Mouse (Mus musculus) layer of hippocampus, adult 18-20 months (tissue): ENCODE results near the gene Gm11213. TPM values are rescaled to one million over a fixed set of nuclear protein-coding genes. Genes with fewer than 3 reads are reported as not detected.

ENCODE experiments used
- DNase-seq, 2 experiments: peaks; one replicate each; pipeline ENCODE4 v3.0.0; 2022; ENCODE audit warnings: low spot score in 2 of 2
- long read RNA-seq: library from polyadenylated mRNA; stranded (forward); transcript quantifications from one replicate; pipeline ENCODE4 v2.0.0, GENCODE M21; 2021
- total RNA-seq, 2 experiments: library from RNA; stranded (reverse); gene quantifications; 2 replicates each; pipeline ENCODE4 v1.2.3; 2021

The Gm11213 gene
- total RNA-seq, result not detected
- long read RNA-seq, result 0 reads

DNA sequence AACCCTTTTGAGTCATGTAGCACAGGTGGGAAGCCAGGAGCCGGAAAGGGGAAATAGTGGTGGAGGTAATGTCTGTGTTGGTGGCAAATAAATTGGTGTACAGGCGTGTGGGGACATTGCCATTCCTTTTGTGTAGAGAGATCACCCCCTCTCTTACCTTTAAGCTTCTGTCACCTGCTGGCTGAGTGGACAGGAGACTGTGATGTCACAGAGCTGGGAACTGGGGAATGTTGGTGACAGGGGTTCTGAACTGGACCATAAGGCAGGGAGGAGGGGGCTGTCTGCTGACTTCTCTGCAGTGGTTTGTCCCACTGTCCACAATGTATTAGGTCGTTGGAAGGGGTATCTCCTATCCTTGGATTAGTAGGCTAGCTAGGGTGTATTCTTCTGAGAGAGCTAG, at the start of gene Gm11213:
Gm11213 (minus strand) TSS at position 317 of the 400 bp plus-strand sequence.
- no peak for DNase-seq

DNA sequence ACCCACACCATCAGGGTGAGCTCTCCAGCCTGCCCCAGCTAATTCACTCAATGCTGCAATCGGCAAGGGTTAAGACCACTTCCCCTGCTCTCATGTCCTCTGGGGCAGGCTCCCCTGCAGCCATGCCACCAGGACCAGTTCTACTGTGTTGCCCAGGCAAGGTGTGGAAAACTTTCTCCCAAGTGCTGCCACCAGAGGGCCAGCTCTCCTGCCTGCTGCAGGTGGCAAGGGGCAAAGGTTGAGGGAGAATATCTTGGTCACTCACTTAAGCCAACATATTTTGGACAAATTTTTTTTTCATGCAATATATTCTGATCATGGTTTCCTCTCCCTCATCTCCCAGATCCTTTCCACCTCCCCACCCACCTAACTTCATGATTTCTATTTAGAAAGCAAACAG, 49.3 kb upstream of the Gm11213 start:
- no peak for DNase-seq

DNA sequence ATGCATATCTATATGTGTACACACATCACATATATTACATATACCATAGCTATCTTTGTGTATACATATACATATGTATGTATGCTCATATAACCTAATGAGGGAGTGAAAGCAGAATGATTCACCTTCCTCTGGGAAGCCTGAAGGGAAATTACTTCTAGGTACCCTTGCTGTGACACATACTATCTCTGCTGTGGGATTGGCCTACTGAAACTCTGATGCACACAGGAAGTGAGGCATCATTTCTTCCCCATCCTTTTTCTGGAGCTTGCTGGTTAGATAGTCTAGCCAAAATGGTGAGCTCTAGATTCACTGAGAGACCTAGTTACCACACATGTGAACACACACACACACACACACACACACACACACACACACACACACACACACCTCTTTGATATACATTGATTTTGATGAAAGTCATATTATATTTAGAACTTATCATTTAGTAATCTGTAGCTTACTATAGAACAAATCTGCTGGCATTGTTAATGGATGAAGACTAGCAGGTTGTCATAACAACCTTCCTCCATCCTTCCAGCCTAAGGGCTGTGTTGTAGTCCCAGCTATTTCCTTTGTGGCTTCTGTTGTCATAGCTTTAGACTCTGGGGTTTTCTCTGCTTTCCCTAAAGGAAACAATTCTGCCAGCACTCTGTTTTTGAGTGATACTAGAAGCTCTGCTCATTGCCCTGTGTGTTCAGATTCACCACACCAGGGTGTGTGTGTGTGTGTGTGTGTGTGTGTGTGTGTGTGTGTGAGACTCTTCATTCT, 39.1 kb upstream of the Gm11213 start:
- DNase-seq, result no peak

DNA sequence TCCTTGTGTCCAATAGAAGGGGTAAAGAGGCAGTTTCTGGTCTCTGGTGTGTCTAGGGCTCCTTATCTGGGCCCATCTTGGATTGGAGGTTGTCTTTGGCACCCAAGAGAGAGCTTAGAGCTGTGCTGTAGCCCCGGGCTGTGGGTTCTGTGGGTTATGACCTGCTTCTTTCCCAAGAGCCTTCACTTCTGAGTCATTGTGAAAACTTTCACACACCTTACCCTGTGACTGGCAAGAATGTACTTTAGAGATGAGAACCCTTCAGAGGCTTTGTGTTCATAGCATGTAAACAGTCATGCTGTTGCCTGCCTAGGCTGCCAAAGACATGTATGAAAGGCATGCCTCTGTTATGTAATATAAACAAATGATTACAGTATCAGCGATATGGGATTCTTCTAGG, 34.8 kb upstream of the Gm11213 start:
- DNase-seq, result no peak

DNA sequence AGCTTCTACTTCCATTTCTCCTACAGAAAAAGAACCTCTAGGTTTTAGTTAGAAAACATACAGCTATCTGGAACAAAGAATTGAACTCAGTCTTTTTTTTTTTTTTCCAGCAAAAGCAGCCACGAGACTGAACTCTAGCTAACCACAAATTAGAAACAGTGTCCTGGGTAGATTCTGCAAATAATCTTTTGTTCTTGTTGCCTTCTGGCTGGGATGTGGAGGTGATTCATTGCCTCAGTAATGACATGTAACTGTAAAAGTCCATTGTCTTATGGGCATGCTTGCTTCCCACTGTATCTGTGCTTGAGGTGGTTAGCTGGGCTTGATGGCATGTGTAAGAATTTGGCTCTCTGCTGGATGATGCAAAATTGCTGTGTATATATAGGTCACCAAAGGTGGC, 33.5 kb upstream of the Gm11213 start:
- DNase-seq, result no peak

DNA sequence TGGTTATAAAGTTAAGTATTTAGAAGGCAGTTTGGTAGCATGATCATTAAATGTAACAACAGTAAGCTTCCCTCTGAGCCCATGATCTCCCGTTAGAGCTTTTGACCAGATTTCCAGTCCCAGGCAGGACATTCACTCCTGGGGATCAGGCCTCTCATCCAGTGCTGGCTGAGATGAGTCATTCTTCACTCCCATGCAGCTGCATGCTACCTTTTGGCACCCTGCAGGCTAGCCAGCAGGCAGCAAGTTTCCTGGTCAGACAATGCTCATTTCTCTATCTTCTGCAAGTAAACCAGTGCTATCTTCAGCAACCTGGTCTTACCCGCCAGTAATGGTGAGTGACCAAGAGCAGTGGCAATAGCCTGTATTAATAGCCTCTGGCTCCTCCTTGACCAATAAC, 28.1 kb upstream of the Gm11213 start:
- DNase-seq, result no peak

DNA sequence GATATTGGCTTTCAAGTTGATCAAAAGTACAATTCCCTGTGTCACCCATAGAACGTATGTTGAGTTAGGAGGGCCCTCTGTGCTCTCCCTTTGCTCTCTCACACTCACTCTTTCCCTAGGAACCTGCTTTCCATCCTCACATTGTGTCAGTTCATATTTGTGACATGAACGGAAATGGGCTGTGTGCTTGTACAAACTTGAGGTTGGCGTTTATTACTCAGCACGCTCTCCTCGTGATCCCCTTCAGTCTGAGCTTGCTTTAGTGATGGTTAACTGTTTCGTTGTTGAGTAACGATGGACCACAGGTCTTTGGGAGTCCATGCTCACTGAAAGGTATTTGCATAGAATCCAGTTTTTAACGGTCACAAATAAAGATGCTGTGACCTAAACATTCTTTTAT, 22.1 kb upstream of the Gm11213 start:
- no peak for DNase-seq

DNA sequence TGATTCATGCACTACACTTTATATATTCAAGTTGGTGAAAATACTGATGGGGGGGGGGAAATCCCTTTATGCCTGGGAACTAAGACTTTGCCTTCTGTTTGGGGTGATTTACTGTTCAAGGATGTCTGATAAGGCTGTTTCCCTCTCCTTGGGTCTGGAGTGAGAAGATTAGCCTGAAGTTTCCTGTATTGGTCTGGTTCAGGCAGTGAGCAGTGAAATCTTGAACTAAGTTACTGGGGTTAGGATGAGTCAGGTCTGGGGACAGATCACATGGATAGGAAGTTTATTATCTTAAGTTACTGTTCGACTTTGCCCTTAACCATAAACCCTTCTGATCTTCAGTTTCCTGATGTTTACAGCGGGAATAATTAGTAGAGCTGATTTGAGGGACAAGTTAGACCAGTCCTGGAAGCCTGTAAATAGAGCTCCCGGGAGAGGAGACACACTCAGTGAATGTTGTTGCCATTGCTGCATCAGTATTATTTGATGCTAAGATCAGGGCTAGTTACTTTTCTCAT, 20.6 kb upstream of the Gm11213 start:
- DNase-seq, result no peak

DNA sequence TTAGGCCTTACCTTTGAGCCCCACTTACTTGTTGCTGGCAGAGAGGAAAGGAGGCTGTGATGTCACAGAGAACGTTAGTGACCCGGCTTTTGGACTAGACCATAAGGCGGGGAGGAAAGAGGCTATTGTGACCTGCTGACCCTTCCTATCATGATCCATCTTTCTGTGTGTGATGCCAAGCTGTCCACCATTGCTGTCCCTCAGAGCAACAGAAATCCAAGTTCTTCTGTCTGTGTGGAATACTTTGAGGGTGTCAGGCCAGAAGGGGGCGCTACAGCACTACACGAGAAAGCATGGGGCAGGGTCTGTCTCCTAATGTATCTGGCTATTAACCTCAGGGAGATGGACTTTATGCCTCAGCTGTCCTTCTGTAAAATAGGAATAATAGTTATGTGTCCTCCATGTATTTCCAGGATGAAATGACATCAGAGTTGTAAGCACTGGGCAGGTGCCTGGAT, 17.3 kb upstream of the Gm11213 start, which contains the start of gene Tex48:
Tex48 (minus strand) TSS at position 51 of the 458 bp plus-strand sequence.
- DNase-seq, result no peak

DNA sequence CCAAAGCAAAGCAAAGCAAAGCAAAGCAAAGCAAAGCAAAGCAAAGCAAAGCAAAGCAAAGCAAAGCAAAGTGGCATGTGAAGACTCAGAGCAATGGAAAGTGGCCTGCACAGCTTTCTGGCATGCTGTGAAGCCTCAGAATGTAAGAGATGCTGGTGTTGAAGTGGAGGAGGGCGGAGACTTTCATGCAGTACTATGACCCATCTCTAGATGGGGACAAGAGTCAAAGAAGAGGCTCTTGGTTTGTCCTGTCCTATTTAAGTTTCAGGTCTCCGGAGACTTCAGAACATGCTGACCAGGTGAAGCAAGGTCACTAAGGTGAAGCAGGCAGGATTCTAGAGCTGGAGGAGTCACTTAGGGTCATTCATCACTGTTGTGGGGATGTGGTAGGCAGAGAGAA, 16.8 kb upstream of the Gm11213 start:
- no peak for DNase-seq

DNA sequence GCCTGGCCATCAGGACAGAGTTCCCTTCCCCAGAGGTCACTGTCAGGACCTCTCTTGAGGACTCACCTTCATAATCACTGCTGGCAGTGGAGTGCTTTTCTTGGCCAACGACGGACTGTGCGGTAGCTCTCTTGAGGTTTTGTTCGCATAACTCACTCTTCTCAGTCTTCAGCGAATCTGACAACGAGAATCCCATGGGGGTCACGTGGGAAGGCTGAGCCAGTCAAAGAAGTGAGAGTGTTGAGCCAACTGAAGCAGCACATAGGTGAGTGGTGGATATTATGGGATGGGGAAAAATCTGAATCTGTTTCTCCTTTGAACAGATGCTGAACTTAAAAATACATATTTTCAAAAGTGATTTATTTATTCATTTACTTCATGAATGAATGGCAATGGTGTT, 3.3 kb upstream of the Gm11213 start:
- no peak for DNase-seq

DNA sequence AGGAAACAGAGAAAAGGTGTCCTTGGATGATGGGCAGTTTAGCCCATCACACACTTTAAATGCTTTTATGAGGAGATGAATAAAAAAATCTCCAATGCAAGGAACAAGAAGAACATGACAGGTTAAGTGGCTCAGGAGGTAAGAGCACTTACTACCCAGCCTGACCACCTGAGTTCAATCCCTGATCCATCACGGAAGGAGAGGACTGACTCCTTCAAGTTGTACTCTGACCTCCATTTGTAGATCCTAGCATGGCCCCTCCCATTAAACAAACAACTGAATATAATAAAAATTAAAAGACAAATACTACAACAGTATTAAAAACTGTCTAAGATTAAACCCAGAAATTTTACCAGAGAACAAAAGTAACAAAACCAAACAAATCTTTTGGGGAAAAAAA, 907 bp upstream of the Gm11213 start:
- no peak for DNase-seq

DNA sequence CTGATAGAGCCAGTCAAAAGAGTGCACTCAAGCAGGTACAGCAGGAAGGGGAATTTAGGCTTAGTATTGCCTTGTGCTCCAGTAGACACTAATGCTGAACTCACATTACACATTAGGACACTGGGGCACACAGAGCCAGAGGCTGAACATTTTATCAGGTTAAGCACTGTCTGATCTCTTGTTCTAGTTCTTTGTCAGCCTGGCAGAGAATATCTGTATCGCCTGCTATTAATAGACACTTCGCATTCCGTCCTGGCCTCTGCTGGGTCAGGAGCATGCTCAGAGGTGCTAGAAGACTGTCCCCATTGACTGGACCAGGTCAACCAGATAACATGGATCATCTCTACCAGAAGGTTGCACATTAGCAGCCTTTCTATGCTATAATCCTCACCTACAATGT, 484 bp upstream of the Gm11213 start:
- no peak for DNase-seq

DNA sequence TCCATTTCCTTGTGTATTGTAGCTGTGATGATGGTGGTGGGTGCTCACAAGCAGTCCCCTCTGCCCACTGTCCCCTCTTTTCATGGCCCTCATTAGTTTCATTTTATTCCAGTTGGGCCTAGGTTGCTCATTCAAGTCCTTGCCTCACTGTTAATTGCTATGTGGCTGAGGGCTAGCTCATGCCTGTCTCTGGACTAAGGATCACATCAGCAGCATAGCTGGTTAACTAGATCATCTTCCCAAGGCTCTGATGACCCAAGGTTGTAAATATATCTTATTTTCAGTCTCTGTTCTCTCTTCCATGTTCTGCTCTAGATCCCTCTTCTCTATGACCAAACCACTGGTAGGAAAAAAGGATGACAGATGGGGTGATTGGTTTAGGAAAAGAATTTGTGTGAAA, 3.8 kb downstream of the Gm11213 start:
- no peak for DNase-seq

DNA sequence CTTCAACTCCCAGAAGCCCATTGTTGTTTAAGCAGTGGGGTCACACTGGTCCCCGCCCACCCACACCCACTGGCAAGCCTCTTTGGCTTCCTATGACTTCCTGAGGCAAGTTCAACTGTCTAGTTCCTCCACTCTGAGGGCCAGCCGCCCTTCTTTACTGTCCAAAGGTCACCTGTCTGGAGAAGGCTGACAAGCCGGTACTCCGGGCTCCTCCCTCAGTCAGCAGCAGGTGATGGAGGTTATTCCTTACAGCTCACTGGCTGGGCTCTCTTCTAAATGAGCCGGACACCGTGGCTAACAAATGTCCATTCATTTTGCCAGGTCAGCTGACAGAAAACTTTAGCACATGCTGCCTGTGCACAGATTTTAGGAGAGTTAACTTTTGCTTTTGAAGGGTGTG, 4.3 kb downstream of the Gm11213 start:
- DNase-seq, result no peak

DNA sequence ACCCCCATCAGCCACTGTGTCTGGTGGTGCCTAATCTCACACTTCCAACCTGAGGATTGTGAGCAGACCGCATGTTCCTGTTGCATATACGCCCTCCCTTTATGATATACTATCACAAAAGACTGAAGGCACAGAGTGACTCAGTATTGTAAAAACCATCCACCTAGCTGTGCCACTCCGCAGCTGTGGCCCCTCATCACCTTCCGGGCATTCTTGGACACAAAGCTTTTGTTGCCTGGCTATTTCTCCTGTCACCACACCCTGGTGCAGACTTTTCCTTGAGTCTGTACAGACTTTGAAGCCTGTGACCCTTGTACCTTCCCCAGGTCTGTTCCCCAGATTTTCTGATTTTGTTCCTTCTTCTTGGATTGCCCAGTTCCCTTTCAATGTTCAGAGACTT, 9.1 kb downstream of the Gm11213 start:
- DNase-seq, result no peak

DNA sequence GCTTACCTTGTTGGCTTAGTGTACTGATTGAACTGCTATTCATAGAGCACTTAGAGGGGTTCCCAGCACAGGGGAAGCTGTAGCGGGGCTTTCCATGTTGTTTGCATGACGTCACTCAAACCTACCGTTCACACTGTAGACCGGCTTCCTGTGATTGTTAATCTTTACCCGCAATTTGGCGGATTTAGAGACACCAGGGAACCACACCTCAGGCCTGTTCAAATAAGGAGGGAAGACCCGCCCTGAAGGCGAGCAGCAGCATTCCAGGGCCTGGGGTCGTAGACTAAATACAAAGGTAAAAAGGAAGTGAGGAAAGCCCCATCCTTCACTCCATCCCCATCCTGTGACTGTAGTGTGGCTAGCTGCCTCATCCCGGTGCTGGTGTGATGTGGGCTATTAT, 9.8 kb downstream of the Gm11213 start:
- no peak for DNase-seq

DNA sequence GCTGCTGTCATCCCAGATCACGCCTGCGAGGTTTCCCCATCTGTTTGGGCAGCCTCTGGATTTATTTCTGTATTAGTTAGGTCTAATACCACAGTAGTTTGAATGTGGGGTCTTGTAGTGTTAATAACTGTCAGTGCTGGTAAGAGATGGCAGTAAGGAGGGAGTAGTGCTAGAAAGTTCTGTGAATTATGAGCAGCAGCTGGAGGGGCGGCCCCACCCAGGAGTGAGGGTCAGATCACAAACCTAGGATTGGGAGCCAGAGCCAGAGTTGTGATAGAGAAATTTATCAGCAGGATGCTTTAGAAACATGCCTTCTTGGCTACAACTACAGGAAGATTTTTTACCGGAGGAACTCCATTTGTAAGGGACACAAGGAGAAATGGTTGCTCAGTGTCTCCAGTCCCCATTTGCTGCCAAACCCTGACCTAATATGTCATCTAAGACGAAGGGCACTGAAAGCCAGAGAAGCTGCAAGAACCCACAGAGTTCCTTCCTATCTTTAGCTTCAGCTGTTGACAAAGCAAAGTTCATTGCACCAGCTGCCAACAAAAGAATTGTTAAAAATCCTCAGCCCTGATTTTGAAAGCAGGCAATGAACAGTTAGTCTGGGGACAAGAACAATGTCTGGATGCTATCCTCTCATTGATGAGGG, 10.5 kb downstream of the Gm11213 start:
- no peak for DNase-seq

DNA sequence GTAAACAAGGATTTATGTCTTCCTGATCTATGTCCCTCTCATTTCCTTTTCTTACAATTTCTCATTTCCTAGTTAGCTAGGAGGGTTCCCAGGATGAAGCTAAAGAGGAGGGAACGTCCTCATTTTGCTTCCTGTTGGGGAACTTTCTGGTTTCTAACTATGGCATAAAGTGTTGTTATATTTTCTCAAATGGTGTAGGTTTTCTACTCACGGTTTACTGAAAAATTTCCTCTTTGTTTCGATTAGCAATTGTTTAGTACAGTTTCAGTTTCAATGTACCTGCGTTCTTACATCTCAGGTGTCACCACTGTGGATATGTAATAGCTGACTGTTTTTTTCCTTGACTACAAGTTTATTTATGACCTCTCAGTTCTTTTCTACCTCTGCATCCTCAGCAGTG, 14.5 kb downstream of the Gm11213 start:
- DNase-seq, result no peak

DNA sequence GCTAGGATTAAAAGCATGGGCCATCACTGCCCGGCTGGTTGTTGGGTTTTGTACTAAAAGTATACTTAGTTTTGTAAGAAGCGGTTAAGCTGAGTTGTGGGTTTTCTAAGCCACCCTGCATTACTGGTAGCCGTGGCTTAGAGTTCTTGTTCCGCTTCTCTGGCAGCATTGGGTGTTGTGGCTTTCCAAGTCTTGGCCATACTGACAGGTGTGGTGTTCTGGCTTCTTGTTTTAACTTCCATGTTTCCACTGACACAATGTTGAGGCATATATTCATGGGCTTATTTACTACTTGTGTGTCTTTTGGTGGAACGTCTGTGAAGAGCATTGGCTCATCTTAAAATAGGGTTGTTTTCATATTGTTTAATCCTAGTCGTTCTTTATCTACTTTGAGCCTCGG, 15.1 kb downstream of the Gm11213 start:
- DNase-seq, result no peak

DNA sequence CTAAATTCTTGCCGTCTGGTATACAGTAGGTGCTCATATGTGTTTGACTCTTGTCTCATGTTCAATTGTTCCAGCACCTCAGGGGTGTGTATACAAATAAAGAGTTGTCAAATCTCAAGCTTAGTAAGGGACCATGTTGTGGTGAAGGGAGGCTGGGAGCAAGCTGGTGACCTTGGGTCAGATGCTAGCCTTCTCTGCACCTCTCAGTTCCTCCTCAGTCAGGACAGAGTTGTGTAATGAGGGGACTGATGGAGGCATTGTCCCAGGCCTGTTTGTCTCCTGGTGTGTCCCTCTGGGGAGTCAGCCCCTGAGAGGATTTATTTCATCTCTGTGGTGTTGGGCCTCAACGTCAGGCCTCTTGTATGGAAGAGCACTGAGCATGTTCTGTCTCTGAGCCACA, 18.8 kb downstream of the Gm11213 start:
- no peak for DNase-seq

DNA sequence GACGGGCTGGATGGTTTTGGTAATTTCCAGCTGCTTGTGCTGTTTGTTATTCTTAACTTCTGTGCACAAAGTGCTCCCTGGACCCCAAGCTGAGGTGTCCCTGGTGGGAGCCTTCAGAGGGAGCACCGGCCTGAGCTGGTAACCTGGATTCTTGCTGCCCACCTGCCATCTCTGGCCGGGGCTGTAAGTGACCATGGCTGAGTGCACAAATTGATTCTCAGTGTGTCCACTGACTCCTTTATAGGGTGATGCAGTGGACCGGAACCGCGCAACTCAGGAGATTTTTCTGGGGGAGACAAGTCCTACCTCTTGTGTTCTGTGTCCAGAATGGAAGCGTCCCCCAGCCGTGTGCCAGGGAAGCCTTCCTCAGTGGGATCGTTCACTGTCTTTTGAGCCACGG, 19.8 kb downstream of the Gm11213 start:
- DNase-seq, result no peak

DNA sequence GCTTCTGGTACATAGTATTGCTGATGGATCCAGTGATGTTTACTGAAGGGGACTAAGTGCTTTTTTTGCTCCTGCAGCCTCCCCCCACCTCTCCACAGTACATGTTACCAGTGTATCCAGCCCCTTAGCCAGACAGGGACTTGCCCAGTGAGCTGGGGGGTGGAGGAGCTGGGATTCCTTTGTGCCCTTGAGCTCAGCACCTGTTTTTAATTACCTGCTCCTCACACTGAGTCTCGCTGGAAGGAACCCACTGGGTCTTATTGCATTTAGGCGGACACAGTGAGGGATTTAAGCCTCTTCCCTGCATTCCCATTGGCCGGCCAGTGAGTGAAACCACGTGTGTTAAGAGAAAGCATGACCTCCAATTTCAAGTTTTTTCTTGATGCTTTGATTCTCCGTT, 22.5 kb downstream of the Gm11213 start:
- no peak for DNase-seq
